Mouse (Mus musculus) liver, embryonic 14.5 days (tissue): ENCODE results near the gene Lrrc4c. TPM values are rescaled to one million over a fixed set of nuclear protein-coding genes. Genes with fewer than 3 reads are reported as not detected.

Source experiments
- ATAC-seq: fragments of 200-750 bp; cut with Nextera tagmentation; 2 replicates; pipeline ENCODE4 v1.8.0; 2017; ENCODE audit warnings: moderate number of reproducible peaks, mild to moderate bottlenecking, moderate library complexity; ENCODE audit not compliant: insufficient read depth
- DNase-seq, 3 experiments: peaks; one replicate each; pipeline ENCODE4 v3.0.0-alpha.2; 2012 to 2013; ENCODE audit warnings: low read depth in 3 of 3, low spot score in 3 of 3
- H3K27ac ChIP-seq: fragments of 300-500 bp; sonication (generic); 2 replicates; pipeline ENCODE4 v1.5.1; 2014; ENCODE audit warnings: moderate library complexity, mild to moderate bottlenecking, control low read depth, inconsistent platforms
- H3K27me3 ChIP-seq: fragments of 300-500 bp; sonication (generic); 2 replicates; pipeline ENCODE4 v1.6.1; 2014; ENCODE audit warnings: mild to moderate bottlenecking, low read length, moderate library complexity; ENCODE audit not compliant: control insufficient read depth, insufficient read depth
- H3K36me3 ChIP-seq: fragments of 300-500 bp; sonication (generic); replicated peaks from 2 replicates; pipeline ENCODE4 v1.6.1; 2014; ENCODE audit warnings: low read depth; ENCODE audit not compliant: control insufficient read depth, insufficient read depth
- H3K4me1 ChIP-seq, 2 experiments: fragments of 200-500 bp in 1 of 2; fragments of 300-500 bp in 1 of 2; sonication (generic) in 1 of 2; replicated peaks; 2 replicates each; pipeline ENCODE4 v1.6.1; 2012 to 2014; ENCODE audit warnings: antibody characterized with exemption in 1 of 2, inconsistent platforms in 1 of 2, low read length in 1 of 2; ENCODE audit not compliant: control insufficient read depth in 2 of 2, insufficient read depth in 2 of 2
- H3K4me2 ChIP-seq: fragments of 300-500 bp; sonication (generic); 2 replicates; pipeline ENCODE4 v1.6.1; 2014; ENCODE audit warnings: low read depth, mild to moderate bottlenecking, control low read depth, moderate library complexity
- H3K4me3 ChIP-seq, 2 experiments: fragments of 200-500 bp in 1 of 2; fragments of 300-500 bp in 1 of 2; sonication (generic) in 1 of 2; 2 replicates each; pipeline ENCODE4 v1.5.1; 2012 to 2014; ENCODE audit warnings: low read depth in 2 of 2, low read length in 2 of 2, mild to moderate bottlenecking in 2 of 2, control low read depth in 1 of 2, inconsistent platforms in 1 of 2, moderate library complexity in 1 of 2; ENCODE audit not compliant: insufficient read depth in 1 of 2
- H3K9ac ChIP-seq: fragments of 300-500 bp; sonication (generic); replicated peaks from 2 replicates; pipeline ENCODE4 v1.6.1; 2014; ENCODE audit warnings: mild to moderate bottlenecking, control low read depth, moderate library complexity
- H3K9me3 ChIP-seq: fragments of 300-500 bp; sonication (generic); 2 replicates; pipeline ENCODE4 v1.6.1; 2016; ENCODE audit warnings: low read length, mixed read lengths; ENCODE audit not compliant: control insufficient read depth
- CTCF ChIP-seq: IDR thresholded peaks from 2 replicates; pipeline ENCODE4 v1.5.1; 2016; ENCODE audit warnings: antibody characterized with exemption, low read depth, control low read depth
- EP300 ChIP-seq: IDR thresholded peaks from 2 replicates; pipeline ENCODE4 v1.6.1; 2016; ENCODE audit warnings: antibody characterized with exemption, low read depth
- WGBS: fragments of 180-500 bp; shearing (Covaris S2); extraction: QIAGEN DNeasy Blood & Tissue Kit; methylation state at CpG from one replicate; pipeline ENCODE4 v1.1.7; 2014; ENCODE audit not compliant: insufficient replicate concordance; 5-methylcytosine and 5-hydroxymethylcytosine counted together
- polyA plus RNA-seq, 2 experiments: library from polyadenylated mRNA; depleted of rRNA in 1 of 2; stranded (reverse) in 1 of 2; unstranded in 1 of 2; fragments of >200 nt; fragmentation: Nextera tagmentation in 1 of 2; extraction: Ambion mirVana in 1 of 2; gene quantifications; 2 replicates each; pipeline versions ENCODE4 v1.2.1 to v1.2.3; 2012 to 2014

Gene Lrrc4c
- polyA plus RNA-seq, 2 experiments, result 0.04 to 0.19 TPM

GRCm38 (mm10) chr2:97027585-97027984, 709.6 kb downstream of the Lrrc4c start:
- DNase-seq, result no peak
- Histone ChIP-seq H3K9ac (no peak overlapping the region), H3K4me2 (no peak overlapping the region), H3K27me3 (no peaks in the 10 kb centered on the region), H3K27ac (no peak overlapping the region), H3K36me3 (no peaks in the 10 kb centered on the region), H3K9me3 (no peaks in the 10 kb centered on the region), H3K4me3 (no peak overlapping the region), H3K4me1 (no peaks in the 10 kb centered on the region)
- ATAC-seq, result no peak
- TF ChIP-seq CTCF (no peak), EP300 (no peak)
- 59% methylated on average over 1 of the region's 1 CpGs for WGBS

GRCm38 (mm10) chr2:97036401-97036800, 718.4 kb downstream of the Lrrc4c start:
- H3K4me3 ChIP-seq, result no peak overlapping the region
- no peak for TF ChIP-seq EP300
- no peak for TF ChIP-seq CTCF
- no peaks in the 10 kb centered on the region for H3K36me3 ChIP-seq
- no peaks in the 10 kb centered on the region for H3K27me3 ChIP-seq
- no peaks in the 10 kb centered on the region for H3K4me1 ChIP-seq
- DNase-seq, result no peak
- H3K9ac ChIP-seq, result no peak overlapping the region
- no peak overlapping the region for H3K27ac ChIP-seq
- no peak overlapping the region for H3K4me2 ChIP-seq
- no peak for ATAC-seq
- H3K9me3 ChIP-seq, result no peaks in the 10 kb centered on the region

- TF ChIP-seq EP300 (no peak), CTCF (no peak)
- no peaks in the 10 kb centered on the region for H3K36me3 ChIP-seq
- DNase-seq, result no peak
- 66% methylated on average over 5 of the region's 5 CpGs for WGBS
- H3K4me3 ChIP-seq, result no peak overlapping the region
- no peaks in the 10 kb centered on the region for H3K9me3 ChIP-seq
- no peak for ATAC-seq
- H3K4me1 ChIP-seq, result no peaks in the 10 kb centered on the region
- no peak overlapping the region for H3K4me2 ChIP-seq
- no peak overlapping the region for H3K27ac ChIP-seq
- no peaks in the 10 kb centered on the region for H3K27me3 ChIP-seq
- no peak overlapping the region for H3K9ac ChIP-seq
These were observed 719.2 kb downstream of the Lrrc4c start for GRCm38 (mm10) chr2:97037024-97037814.

GRCm38 (mm10) chr2:97044016-97044415, 726.0 kb downstream of the Lrrc4c start:
- no peak overlapping the region for H3K27ac ChIP-seq
- TF ChIP-seq EP300 (no peak), CTCF (no peak)
- no peaks in the 10 kb centered on the region for H3K27me3 ChIP-seq
- no peak overlapping the region for H3K4me2 ChIP-seq
- ATAC-seq (no peak), DNase-seq (no peak)
- no peaks in the 10 kb centered on the region for H3K36me3 ChIP-seq
- H3K9me3 ChIP-seq, result no peaks in the 10 kb centered on the region
- H3K4me1 ChIP-seq, result no peaks in the 10 kb centered on the region
- no peak overlapping the region for H3K9ac ChIP-seq
- 61% methylated on average over 3 of the region's 3 CpGs for WGBS
- H3K4me3 ChIP-seq, result no peak overlapping the region

GRCm38 (mm10) chr2:97045628-97046027, 727.7 kb downstream of the Lrrc4c start:
- H3K9ac ChIP-seq, result no peak overlapping the region
- H3K27ac ChIP-seq, result no peak overlapping the region
- H3K9me3 ChIP-seq, result no peaks in the 10 kb centered on the region
- 78% methylated on average over 3 of the region's 3 CpGs for WGBS
- H3K4me3 ChIP-seq, result no peak overlapping the region
- H3K36me3 ChIP-seq, result no peaks in the 10 kb centered on the region
- DNase-seq (no peak), ATAC-seq (no peak)
- no peak for TF ChIP-seq CTCF
- TF ChIP-seq EP300, result no peak
- no peaks in the 10 kb centered on the region for H3K27me3 ChIP-seq
- no peak overlapping the region for H3K4me2 ChIP-seq
- H3K4me1 ChIP-seq, result no peaks in the 10 kb centered on the region
